In the genomic region with DNA sequence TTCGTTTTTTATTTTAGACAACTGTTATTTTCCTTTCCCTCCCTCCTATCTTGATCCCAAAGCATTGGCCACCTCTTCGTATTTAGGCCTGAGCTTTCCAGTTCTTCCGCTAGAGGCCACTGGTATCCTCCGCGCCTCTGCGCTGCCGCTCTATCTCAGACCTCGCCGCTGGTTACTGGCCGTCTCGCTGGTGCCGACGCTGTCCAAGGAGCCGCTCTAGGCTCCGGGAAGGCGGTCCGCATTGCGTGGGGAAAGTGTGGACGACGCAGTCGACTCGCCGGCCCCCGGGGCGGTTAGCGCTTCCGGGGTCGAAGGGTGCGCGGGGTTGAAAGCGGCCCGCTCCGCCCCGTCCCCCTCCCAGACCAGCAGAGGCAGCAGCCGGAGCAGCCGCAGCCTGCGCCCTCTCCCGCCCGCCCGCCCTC, we compare ENCODE assay signal across 8 mouse cellular contexts. TPM values are rescaled to one million over a fixed set of nuclear protein-coding genes. Genes with fewer than 3 reads are reported as not detected.
DNase-seq lines count a peak whose midpoint lies in the region; ATAC-seq lines count a peak whose summit lies in the region.

A gene (plus strand): TSS at position 357 of the 422 bp plus-strand sequence.

- H3K4me2 ChIP-seq in heart, embryonic 13.5 days, result peak within 1 kb of the TSS; percentile 79
- peak within 1 kb of the TSS; percentile 77 for H3K4me2 ChIP-seq in liver, embryonic 12.5 days
- peak within 1 kb of the TSS; percentile 58 for H3K4me2 ChIP-seq in stomach, embryonic 15.5 days

- peak; percentile 98 for DNase-seq in CD4-positive, CD25-positive, alpha-beta regulatory T cell, adult 2 months (ENCODE audit: low read depth, low spot score)
- peak; percentile 67 for DNase-seq in fat pad, adult 2 months (ENCODE audit: extremely low read depth, low read depth, low spot score)
- DNase-seq in kidney, postnatal 10 days, result peak; percentile 97
- DNase-seq in natural killer cell, adult 2 months (ENCODE audit: low spot score in 2 of 2), result peak; percentile 95 to 97

- H3K36me3 ChIP-seq in heart, embryonic 13.5 days, result peaks cover 32% of the 10 kb centered on the region
- H3K36me3 ChIP-seq in liver, embryonic 12.5 days, result peaks cover 52% of the 10 kb centered on the region
- peaks cover 11% of the 10 kb centered on the region; the same call in 1 of the 2 replicates for H3K36me3 ChIP-seq in stomach, embryonic 15.5 days

- H3K27ac ChIP-seq in brown adipose tissue, adult 24 weeks (replicated peaks; ENCODE audit: low read depth, low read length), result peak within 1 kb of the TSS; percentile 95
- peak within 1 kb of the TSS; percentile 99 for H3K27ac ChIP-seq in heart, embryonic 13.5 days (replicated peaks)
- H3K27ac ChIP-seq in liver, embryonic 12.5 days, result peak within 1 kb of the TSS; percentile 88
- H3K27ac ChIP-seq in stomach, embryonic 15.5 days, result peak within 1 kb of the TSS; percentile 97

- peak within 1 kb of the TSS; percentile 99 for H3K4me3 ChIP-seq in brown adipose tissue, adult 24 weeks (ENCODE audit: insufficient read depth, low read depth, low read length)
- peak within 1 kb of the TSS; percentile 93 for H3K4me3 ChIP-seq in heart, embryonic 13.5 days
- peak within 1 kb of the TSS; percentile 90 for H3K4me3 ChIP-seq in liver, embryonic 12.5 days
- H3K4me3 ChIP-seq in stomach, embryonic 15.5 days (replicated peaks), result peak within 1 kb of the TSS; percentile 88

- WGBS in heart, embryonic 13.5 days, result under 1% methylated on average over 36 of the region's 40 CpGs
- under 1% methylated on average over 34 of the region's 40 CpGs for WGBS in liver, embryonic 12.5 days (ENCODE audit: insufficient replicate concordance)
- WGBS in stomach, embryonic 15.5 days, result under 1% methylated on average over 27 of the region's 40 CpGs

- H3K4me1 ChIP-seq in brown adipose tissue, adult 24 weeks (ENCODE audit: control insufficient read depth, insufficient read depth, insufficient read length, low read length), result no peaks in the 10 kb centered on the region
- H3K4me1 ChIP-seq in heart, embryonic 13.5 days, result peaks cover 19% of the 10 kb centered on the region
- peaks cover 22% of the 10 kb centered on the region for H3K4me1 ChIP-seq in liver, embryonic 12.5 days
- peaks cover 3% of the 10 kb centered on the region; the same call in 1 of the 2 replicates for H3K4me1 ChIP-seq in stomach, embryonic 15.5 days

- no peaks in the 10 kb centered on the region for H3K27me3 ChIP-seq in heart, embryonic 13.5 days (replicated peaks)
- no peaks in the 10 kb centered on the region for H3K27me3 ChIP-seq in liver, embryonic 12.5 days (replicated peaks)
- no peaks in the 10 kb centered on the region for H3K27me3 ChIP-seq in stomach, embryonic 15.5 days (replicated peaks)

- no peaks in the 10 kb centered on the region for H3K9me3 ChIP-seq in heart, embryonic 13.5 days
- peaks cover 6% of the 10 kb centered on the region; the same call in 1 of the 2 replicates for H3K9me3 ChIP-seq in liver, embryonic 12.5 days (replicated peaks)
- H3K9me3 ChIP-seq in stomach, embryonic 15.5 days, result no peaks in the 10 kb centered on the region

- peak within 1 kb of the TSS; percentile 98 for H3K9ac ChIP-seq in heart, embryonic 13.5 days
- H3K9ac ChIP-seq in liver, embryonic 12.5 days, result peak within 1 kb of the TSS; percentile 92
- H3K9ac ChIP-seq in stomach, embryonic 15.5 days, result peak within 1 kb of the TSS; percentile 93

- ATAC-seq in heart, embryonic 13.5 days (ENCODE audit: extremely low read depth, insufficient number of reproducible peaks, low FRiP score, low TSS enrichment), result peak; percentile 97
- ATAC-seq in liver, embryonic 12.5 days, result peak; percentile 99
- ATAC-seq in stomach, embryonic 15.5 days (ENCODE audit: insufficient read depth, low FRiP score, low read depth), result peak; percentile 100

RNA-seq across cellular contexts. Expression of the gene that starts here (rescaled TPM):
- 331 and 338 TPM in 2 replicates for polyA plus RNA-seq in brown adipose tissue, adult 24 weeks (2012; ENCODE audit: insufficient read depth, insufficient read length, missing spikeins)
- 141 and 142 TPM in 2 replicates for polyA plus RNA-seq in heart, embryonic 13.5 days (2015; fragmentation: Nextera tagmentation; extraction: Ambion mirVana)
- polyA plus RNA-seq in liver, embryonic 12.5 days (2016; fragmentation: Nextera tagmentation; extraction: Ambion mirVana), result 101 and 104 TPM in 2 replicates
- 182 and 192 TPM in 2 replicates for polyA plus RNA-seq in stomach, embryonic 15.5 days (2015; fragmentation: Nextera tagmentation; extraction: Ambion mirVana)

Comparison
In these comparisons a context has a peak if more than half of its experiments do, and no peak if none do; other contexts are left out.
1. Peak in every context shown above with its lines: DNase-seq, ATAC-seq, H3K4me3 ChIP-seq and H3K27ac ChIP-seq.